Mouse (Mus musculus): ENCODE results near the gene Plcl2. TPM values are rescaled to one million over a fixed set of nuclear protein-coding genes. Genes with fewer than 3 reads are reported as not detected.

Gene Plcl2
- polyA plus RNA-seq, 1 experiment, result 4.3 TPM

DNA sequence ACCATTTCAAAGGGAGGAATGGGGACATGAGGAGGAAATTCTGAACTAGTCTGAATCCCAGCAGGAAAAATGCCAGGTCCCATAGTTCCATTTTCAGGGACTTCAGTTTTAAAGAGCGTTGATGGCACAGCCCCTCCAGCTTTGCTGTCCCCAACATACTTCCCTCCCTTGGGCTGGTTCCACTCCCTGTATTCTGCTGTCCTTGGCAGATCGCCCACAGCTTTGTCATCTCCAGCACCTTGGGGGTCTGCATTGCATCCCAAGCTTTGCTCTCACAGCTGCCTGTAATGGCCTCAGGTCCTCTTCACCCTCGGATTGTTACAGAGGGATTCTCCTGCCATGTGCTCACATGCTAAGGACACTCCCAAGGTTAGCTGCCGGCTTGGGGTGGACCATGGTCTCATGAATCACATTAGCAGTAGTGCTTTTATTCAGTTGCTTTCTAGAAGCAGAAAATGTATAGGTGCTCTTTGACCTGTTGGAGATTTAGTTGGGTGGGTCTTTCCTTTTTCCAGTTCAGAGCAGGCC, 159.5 kb downstream of the Plcl2 start:
- no peak overlapping the region for H3K4me3 ChIP-seq (ENCODE audit: insufficient read depth, low read depth, low read length)
- no peaks in the 10 kb centered on the region for H3K4me1 ChIP-seq (ENCODE audit: control insufficient read depth, insufficient read depth, low read length)
- no peaks in the 10 kb centered on the region for H3K27me3 ChIP-seq (replicated peaks; ENCODE audit: control insufficient read depth, insufficient read depth, low read length)
- no peak for TF ChIP-seq CTCF (conservative IDR thresholded peaks at IDR 0.05; ENCODE audit: insufficient read depth, insufficient read length, low read depth, low read length)
- no peak for TF ChIP-seq POLR2A (IDR thresholded peaks at IDR 0.05; ENCODE audit: low read depth, low read length)
- 83% methylated on average over 4 of the region's 4 CpGs for WGBS
- H3K36me3 ChIP-seq (ENCODE audit: control insufficient read depth, insufficient read depth, low read length), result no peaks in the 10 kb centered on the region
- DNase-seq, result no peak
- H3K27ac ChIP-seq (ENCODE audit: insufficient read depth, low read depth, low read length), result no peak overlapping the region

DNA sequence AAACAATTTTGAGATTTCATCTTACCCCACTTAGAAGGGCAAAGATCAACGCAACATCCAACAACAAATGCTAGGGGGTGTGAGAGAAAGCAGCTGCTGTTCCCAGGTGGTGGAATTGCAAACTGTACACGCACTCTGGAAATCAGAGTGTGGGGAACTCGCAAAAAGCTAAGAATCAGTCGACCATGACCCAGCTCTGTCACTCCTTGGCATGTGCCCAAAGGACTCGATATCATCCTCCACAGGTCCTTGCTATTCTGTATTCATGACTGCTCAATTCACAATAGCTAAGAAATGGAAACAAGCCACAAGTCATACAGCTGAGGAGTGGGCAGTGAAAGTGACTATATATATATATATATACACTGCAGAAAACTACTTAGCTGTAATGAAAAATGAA, 162.2 kb downstream of the Plcl2 start:
- peak; percentile 21 for DNase-seq
- H3K4me1 ChIP-seq (ENCODE audit: control insufficient read depth, insufficient read depth, low read length), result no peaks in the 10 kb centered on the region
- H3K4me3 ChIP-seq (ENCODE audit: insufficient read depth, low read depth, low read length), result no peak overlapping the region
- 43% methylated on average over 5 of the region's 5 CpGs for WGBS
- no peaks in the 10 kb centered on the region for H3K36me3 ChIP-seq (ENCODE audit: control insufficient read depth, insufficient read depth, low read length)
- H3K27ac ChIP-seq (ENCODE audit: insufficient read depth, low read depth, low read length), result no peak overlapping the region
- TF ChIP-seq POLR2A (IDR thresholded peaks at IDR 0.05; ENCODE audit: low read depth, low read length) (no peak), CTCF (conservative IDR thresholded peaks at IDR 0.05; ENCODE audit: insufficient read depth, insufficient read length, low read depth, low read length) (no peak)
- H3K27me3 ChIP-seq (replicated peaks; ENCODE audit: control insufficient read depth, insufficient read depth, low read length), result no peaks in the 10 kb centered on the region

GRCm38 (mm10) chr17:50674580-50674979, 165.4 kb downstream of the Plcl2 start:
- Histone ChIP-seq H3K4me3 (ENCODE audit: insufficient read depth, low read depth, low read length) (no peak overlapping the region), H3K27ac (ENCODE audit: insufficient read depth, low read depth, low read length) (no peak overlapping the region), H3K27me3 (replicated peaks; ENCODE audit: control insufficient read depth, insufficient read depth, low read length) (no peaks in the 10 kb centered on the region), H3K36me3 (ENCODE audit: control insufficient read depth, insufficient read depth, low read length) (no peaks in the 10 kb centered on the region), H3K4me1 (ENCODE audit: control insufficient read depth, insufficient read depth, low read length) (no peaks in the 10 kb centered on the region)
- DNase-seq, result no peak
- 82% methylated on average over 7 of the region's 7 CpGs for WGBS
- no peak for TF ChIP-seq POLR2A (IDR thresholded peaks at IDR 0.05; ENCODE audit: low read depth, low read length)
- no peak for TF ChIP-seq CTCF (conservative IDR thresholded peaks at IDR 0.05; ENCODE audit: insufficient read depth, insufficient read length, low read depth, low read length)

GRCm38 (mm10) chr17:50675231-50675630, 166.0 kb downstream of the Plcl2 start:
- no peak for TF ChIP-seq POLR2A (IDR thresholded peaks at IDR 0.05; ENCODE audit: low read depth, low read length)
- TF ChIP-seq CTCF (conservative IDR thresholded peaks at IDR 0.05; ENCODE audit: insufficient read depth, insufficient read length, low read depth, low read length), result no peak
- H3K27ac ChIP-seq (ENCODE audit: insufficient read depth, low read depth, low read length), result no peak overlapping the region
- no peaks in the 10 kb centered on the region for H3K4me1 ChIP-seq (ENCODE audit: control insufficient read depth, insufficient read depth, low read length)
- 66% methylated on average over 11 of the region's 11 CpGs for WGBS
- H3K4me3 ChIP-seq (ENCODE audit: insufficient read depth, low read depth, low read length), result no peak overlapping the region
- H3K36me3 ChIP-seq (ENCODE audit: control insufficient read depth, insufficient read depth, low read length), result no peaks in the 10 kb centered on the region
- H3K27me3 ChIP-seq (replicated peaks; ENCODE audit: control insufficient read depth, insufficient read depth, low read length), result no peaks in the 10 kb centered on the region
- no peak for DNase-seq

DNA sequence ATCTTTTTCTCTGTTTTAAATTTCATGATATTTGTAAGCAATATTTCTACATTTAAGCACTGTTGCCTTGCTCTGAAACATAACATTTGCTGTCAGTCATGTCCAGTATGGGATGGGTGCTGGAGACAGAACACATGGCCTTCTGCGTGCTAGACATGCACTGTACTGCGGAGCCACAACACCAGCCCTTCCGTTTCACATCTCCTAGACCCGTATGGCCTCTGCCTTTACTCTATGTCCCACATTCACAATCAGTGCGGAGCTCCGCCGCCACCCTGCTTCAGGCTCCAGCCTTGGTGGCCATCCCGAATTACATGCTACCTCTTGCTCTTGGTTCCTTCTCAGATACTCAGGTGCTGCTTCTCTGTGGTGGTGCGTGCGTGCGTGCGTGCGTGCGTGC, 168.1 kb downstream of the Plcl2 start:
- Histone ChIP-seq H3K27me3 (replicated peaks; ENCODE audit: control insufficient read depth, insufficient read depth, low read length) (no peaks in the 10 kb centered on the region), H3K36me3 (ENCODE audit: control insufficient read depth, insufficient read depth, low read length) (no peaks in the 10 kb centered on the region), H3K27ac (ENCODE audit: insufficient read depth, low read depth, low read length) (no peak overlapping the region), H3K4me3 (ENCODE audit: insufficient read depth, low read depth, low read length) (no peak overlapping the region), H3K4me1 (ENCODE audit: control insufficient read depth, insufficient read depth, low read length) (no peaks in the 10 kb centered on the region)
- 91% methylated on average over 14 of the region's 14 CpGs for WGBS
- DNase-seq, result no peak
- TF ChIP-seq POLR2A (IDR thresholded peaks at IDR 0.05; ENCODE audit: low read depth, low read length) (no peak), CTCF (conservative IDR thresholded peaks at IDR 0.05; ENCODE audit: insufficient read depth, insufficient read length, low read depth, low read length) (no peak)

GRCm38 (mm10) chr17:50677978-50678712, 168.9 kb downstream of the Plcl2 start:
- WGBS, result 55% methylated on average over 10 of the region's 10 CpGs
- peak; percentile 46 for DNase-seq

GRCm38 (mm10) chr17:50678748-50679147, 169.5 kb downstream of the Plcl2 start:
- 88% methylated on average over 2 of the region's 2 CpGs for WGBS
- DNase-seq, result no peak
- Histone ChIP-seq H3K4me1 (ENCODE audit: control insufficient read depth, insufficient read depth, low read length) (no peaks in the 10 kb centered on the region), H3K36me3 (ENCODE audit: control insufficient read depth, insufficient read depth, low read length) (no peaks in the 10 kb centered on the region), H3K4me3 (ENCODE audit: insufficient read depth, low read depth, low read length) (no peak overlapping the region), H3K27me3 (replicated peaks; ENCODE audit: control insufficient read depth, insufficient read depth, low read length) (no peaks in the 10 kb centered on the region), H3K27ac (ENCODE audit: insufficient read depth, low read depth, low read length) (no peak overlapping the region)
- TF ChIP-seq CTCF (conservative IDR thresholded peaks at IDR 0.05; ENCODE audit: insufficient read depth, insufficient read length, low read depth, low read length), result no peak
- TF ChIP-seq POLR2A (IDR thresholded peaks at IDR 0.05; ENCODE audit: low read depth, low read length), result no peak

More at GRCm38 (mm10) chr17:50677978-50678712, 168.9 kb downstream of the Plcl2 start:
- TF ChIP-seq CTCF (conservative IDR thresholded peaks at IDR 0.05; ENCODE audit: insufficient read depth, insufficient read length, low read depth, low read length), result no peak
- TF ChIP-seq POLR2A (IDR thresholded peaks at IDR 0.05; ENCODE audit: low read depth, low read length), result no peak
- Histone ChIP-seq H3K36me3 (ENCODE audit: control insufficient read depth, insufficient read depth, low read length) (no peaks in the 10 kb centered on the region), H3K27me3 (replicated peaks; ENCODE audit: control insufficient read depth, insufficient read depth, low read length) (no peaks in the 10 kb centered on the region), H3K4me3 (ENCODE audit: insufficient read depth, low read depth, low read length) (no peak overlapping the region), H3K27ac (ENCODE audit: insufficient read depth, low read depth, low read length) (peak overlapping the region; percentile 8; the same call in 1 of the 2 replicates), H3K4me1 (ENCODE audit: control insufficient read depth, insufficient read depth, low read length) (no peaks in the 10 kb centered on the region)

All from kidney, adult 2 months (tissue).